Mouse (Mus musculus): ENCODE measurements around the gene Olfr152.

- TF ChIP-seq POLR2A (IDR thresholded peaks at IDR 0.05; ENCODE audit: insufficient read depth, low read depth, low read length) = no peak
- TF ChIP-seq CTCF (IDR thresholded peaks at IDR 0.05; ENCODE audit: insufficient read depth, low read depth, low read length) = no peak
Observed at GRCm38 (mm10) chr2:87739878-87740277, 39.4 kb upstream of the Olfr152 start, which contains the start of gene Olfr1138.

Measured in olfactory bulb, adult 2 months (tissue).